Mouse (Mus musculus): ENCODE results near the gene Gm28374. TPM values are rescaled to one million over a fixed set of nuclear protein-coding genes. Genes with fewer than 3 reads are reported as not detected.

Gm28374 gene
- polyA plus RNA-seq, 2 experiments: 0.16 to 0.38 TPM

DNA sequence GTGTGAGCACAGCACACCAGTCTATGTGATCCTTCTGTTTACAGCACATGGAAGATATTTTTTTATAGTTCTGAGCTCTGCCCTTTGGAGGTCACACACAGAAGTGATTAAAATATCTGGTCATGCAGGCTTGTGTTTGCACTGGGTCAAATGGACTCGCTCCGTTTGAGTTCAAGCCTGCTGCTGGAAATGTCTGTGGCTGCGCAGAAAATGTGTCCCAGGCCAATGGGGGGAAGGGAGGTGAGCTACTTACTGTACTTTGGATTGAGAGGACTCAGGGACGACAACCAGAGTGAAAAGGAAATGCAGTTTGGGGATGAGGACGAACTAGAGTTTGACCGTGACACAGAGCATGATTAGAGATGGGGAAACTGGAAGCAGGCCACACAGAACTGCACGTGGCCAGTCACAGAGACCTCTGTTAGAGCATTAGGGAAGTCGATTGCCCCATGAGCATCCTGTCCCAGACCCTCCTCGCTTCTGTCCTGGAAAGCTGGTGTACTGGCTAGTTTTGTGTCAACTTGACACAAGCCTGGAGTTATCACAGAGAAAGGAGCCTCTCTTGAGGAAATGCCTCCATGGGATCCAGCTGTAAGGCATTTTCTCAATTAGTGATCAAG is 46.0 kb downstream of the Gm28374 start:
- no peaks in the 10 kb centered on the region for H3K9me3 ChIP-seq (ENCODE audit: control insufficient read depth, low read length)
- no peaks in the 10 kb centered on the region for H3K27me3 ChIP-seq (ENCODE audit: control insufficient read depth, insufficient read depth, low read length)
- ATAC-seq (ENCODE audit: insufficient read depth) (no peak), DNase-seq (ENCODE audit: low read depth in 3 of 3, low spot score in 3 of 3) (no peak)
- no peak for TF ChIP-seq EP300 (IDR thresholded peaks at IDR 0.05; ENCODE audit: low read depth)
- no peak for TF ChIP-seq CTCF (IDR thresholded peaks at IDR 0.05; ENCODE audit: low read depth)
- H3K4me2 ChIP-seq (ENCODE audit: low read depth): no peak overlapping the region
- H3K4me3 ChIP-seq (ENCODE audit: insufficient read depth in 1 of 2, low read depth in 2 of 2, low read length in 2 of 2): no peak overlapping the region
- no peak overlapping the region for H3K27ac ChIP-seq
- no peaks in the 10 kb centered on the region for H3K36me3 ChIP-seq (replicated peaks; ENCODE audit: control insufficient read depth, insufficient read depth, low read depth)
- WGBS (ENCODE audit: insufficient replicate concordance): 46% methylated on average over 9 of the region's 9 CpGs
- H3K9ac ChIP-seq (replicated peaks): no peak overlapping the region
- peaks cover 0 to 7% of the 10 kb centered on the region in 2 experiments; a peak in 2 of 4 replicates for H3K4me1 ChIP-seq (replicated peaks; ENCODE audit: control insufficient read depth in 2 of 2, insufficient read depth in 2 of 2, low read length in 1 of 2)

DNA sequence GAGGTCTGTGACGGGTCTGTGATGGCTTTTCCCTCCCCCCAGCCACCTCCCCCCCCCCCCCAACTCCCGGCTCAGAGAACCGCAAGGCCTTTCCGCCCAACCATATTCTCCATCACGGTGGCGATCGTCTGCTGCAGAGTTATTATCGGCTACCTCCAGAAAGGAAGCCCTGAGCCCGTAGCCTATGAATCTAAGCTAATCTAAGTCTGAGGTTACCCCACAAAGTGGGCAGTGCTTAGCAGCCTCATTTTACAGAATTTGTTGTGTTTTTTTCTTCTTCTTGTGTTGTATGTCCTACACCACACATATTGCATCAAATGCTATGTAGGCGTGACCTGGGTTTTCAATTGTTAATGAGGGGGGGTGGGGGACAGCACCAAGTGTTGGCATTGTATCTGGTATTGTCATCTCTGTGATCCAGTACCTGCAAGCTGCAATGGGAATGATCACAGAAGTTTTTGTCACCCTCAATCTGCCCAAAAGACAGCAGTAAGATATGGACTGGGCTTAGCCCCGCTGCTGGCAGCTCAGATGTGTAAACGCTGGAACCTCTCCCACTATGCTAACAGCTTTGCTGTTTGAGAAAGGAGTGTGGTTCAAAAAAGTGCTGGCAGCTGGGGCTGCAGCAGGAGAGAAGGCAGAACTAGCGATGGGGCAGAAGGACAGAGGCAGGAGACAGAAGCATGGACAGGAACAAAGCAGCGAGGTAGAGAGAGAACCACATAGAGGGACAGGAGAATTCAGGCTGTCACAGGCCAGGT is 51.4 kb downstream of the Gm28374 start:
- Histone ChIP-seq H3K27me3 (ENCODE audit: control insufficient read depth, insufficient read depth, low read length) (no peaks in the 10 kb centered on the region), H3K9me3 (ENCODE audit: control insufficient read depth, low read length) (no peaks in the 10 kb centered on the region), H3K36me3 (replicated peaks; ENCODE audit: control insufficient read depth, insufficient read depth, low read depth) (no peaks in the 10 kb centered on the region), H3K4me2 (ENCODE audit: low read depth) (no peak overlapping the region), H3K27ac (no peak overlapping the region), H3K9ac (replicated peaks) (no peak overlapping the region), H3K4me1 (replicated peaks; ENCODE audit: control insufficient read depth in 2 of 2, insufficient read depth in 2 of 2, low read length in 1 of 2) (peaks cover 0 to 2% of the 10 kb centered on the region in 2 experiments; a peak in 1 of 4 replicates), H3K4me3 (ENCODE audit: insufficient read depth in 1 of 2, low read depth in 2 of 2, low read length in 2 of 2) (no peak overlapping the region)
- ATAC-seq (ENCODE audit: insufficient read depth) (no peak), DNase-seq (ENCODE audit: low read depth in 3 of 3, low spot score in 3 of 3) (no peak)
- TF ChIP-seq EP300 (IDR thresholded peaks at IDR 0.05; ENCODE audit: low read depth) (no peak), CTCF (IDR thresholded peaks at IDR 0.05; ENCODE audit: low read depth) (no peak)
- WGBS (ENCODE audit: insufficient replicate concordance): 38% methylated on average over 14 of the region's 14 CpGs

DNA sequence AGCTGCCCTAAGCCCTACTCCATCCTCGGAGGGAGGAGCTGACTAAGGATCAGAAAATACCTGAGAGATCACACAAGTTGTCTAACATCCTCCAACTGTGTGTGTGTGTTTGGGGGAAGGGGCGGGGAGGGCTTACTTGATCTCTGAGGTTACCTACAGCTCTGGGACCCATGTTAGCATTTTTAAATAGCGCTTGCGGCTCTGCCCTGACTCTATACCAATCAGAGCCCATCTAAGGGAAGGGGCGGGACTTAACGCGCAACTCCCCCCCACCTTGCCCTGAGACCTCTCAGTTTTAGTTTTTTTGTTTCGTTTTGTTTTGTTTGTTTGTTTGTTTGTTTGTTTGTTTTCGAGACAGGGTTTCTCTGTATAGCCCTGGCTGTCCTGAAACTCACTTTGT is 52.6 kb downstream of the Gm28374 start:
- TF ChIP-seq CTCF (IDR thresholded peaks at IDR 0.05; ENCODE audit: low read depth) (no peak), EP300 (IDR thresholded peaks at IDR 0.05; ENCODE audit: low read depth) (no peak)
- H3K36me3 ChIP-seq (replicated peaks; ENCODE audit: control insufficient read depth, insufficient read depth, low read depth): no peaks in the 10 kb centered on the region
- no peaks in the 10 kb centered on the region for H3K27me3 ChIP-seq (ENCODE audit: control insufficient read depth, insufficient read depth, low read length)
- H3K4me3 ChIP-seq (ENCODE audit: insufficient read depth in 1 of 2, low read depth in 2 of 2, low read length in 2 of 2): no peak overlapping the region
- 0 out of 4 replicates have a peak, but pooled peaks cover 0 to 2% of the 10 kb centered on the region in 2 experiments for H3K4me1 ChIP-seq (replicated peaks; ENCODE audit: control insufficient read depth in 2 of 2, insufficient read depth in 2 of 2, low read length in 1 of 2)
- H3K9me3 ChIP-seq (ENCODE audit: control insufficient read depth, low read length): no peaks in the 10 kb centered on the region
- H3K27ac ChIP-seq: no peak overlapping the region
- H3K4me2 ChIP-seq (ENCODE audit: low read depth): no peak overlapping the region
- H3K9ac ChIP-seq (replicated peaks): no peak overlapping the region
- DNase-seq (ENCODE audit: low read depth in 3 of 3, low spot score in 3 of 3) (no peak), ATAC-seq (ENCODE audit: insufficient read depth) (no peak)
- 70% methylated on average over 9 of the region's 9 CpGs for WGBS (ENCODE audit: insufficient replicate concordance)

DNA sequence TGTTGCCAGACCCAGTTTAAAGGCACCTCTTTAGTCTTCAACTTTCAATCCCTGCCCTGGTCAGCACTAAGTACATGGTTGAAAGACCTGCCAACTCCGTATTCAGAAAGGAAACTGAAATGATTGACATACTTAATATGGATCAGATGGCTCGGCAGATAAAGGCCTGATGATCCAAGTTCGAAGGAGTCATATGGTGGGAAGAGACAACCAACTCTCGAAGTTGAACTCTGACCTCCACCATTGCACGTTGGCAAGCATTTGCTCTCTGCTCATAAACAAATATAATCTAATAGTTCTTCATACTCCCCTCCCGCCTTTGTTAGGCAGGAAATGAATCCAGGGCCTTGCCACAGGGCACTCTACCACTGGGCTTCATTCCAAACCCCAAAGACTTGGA is 53.1 kb downstream of the Gm28374 start:
- Histone ChIP-seq H3K4me2 (ENCODE audit: low read depth) (no peak overlapping the region), H3K9me3 (ENCODE audit: control insufficient read depth, low read length) (no peaks in the 10 kb centered on the region), H3K36me3 (replicated peaks; ENCODE audit: control insufficient read depth, insufficient read depth, low read depth) (no peaks in the 10 kb centered on the region), H3K27ac (no peak overlapping the region), H3K27me3 (ENCODE audit: control insufficient read depth, insufficient read depth, low read length) (no peaks in the 10 kb centered on the region), H3K4me3 (ENCODE audit: insufficient read depth in 1 of 2, low read depth in 2 of 2, low read length in 2 of 2) (no peak overlapping the region), H3K9ac (replicated peaks) (no peak overlapping the region), H3K4me1 (replicated peaks; ENCODE audit: control insufficient read depth in 2 of 2, insufficient read depth in 2 of 2, low read length in 1 of 2) (0 out of 4 replicates have a peak, but pooled peaks cover 0 to 2% of the 10 kb centered on the region in 2 experiments)
- WGBS (ENCODE audit: insufficient replicate concordance): 67% methylated on average over 6 of the region's 6 CpGs
- ATAC-seq (ENCODE audit: insufficient read depth) (no peak), DNase-seq (ENCODE audit: low read depth in 3 of 3, low spot score in 3 of 3) (no peak)
- TF ChIP-seq CTCF (IDR thresholded peaks at IDR 0.05; ENCODE audit: low read depth): no peak
- no peak for TF ChIP-seq EP300 (IDR thresholded peaks at IDR 0.05; ENCODE audit: low read depth)

Small RNAs within 50 kb of the gene (microRNA-seq; reads per million reads assigned to microRNA genes)
- not detected for gene Mir6988

Other genes starting within 250 kb of the Gm28374 start
- 5.9 and 6.7 TPM in 2 replicates for gene Frmd8, start 207.0 kb downstream of the Gm28374 start, polyA plus RNA-seq (2012; rRNA removed)
- gene Frmd8, start 207.0 kb downstream of the Gm28374 start, polyA plus RNA-seq (2014; fragmentation: Nextera tagmentation; extraction: Ambion mirVana): 6.6 and 8.4 TPM in 2 replicates
- 5.3 and 5.8 TPM in 2 replicates for gene Slc25a45, start 204.4 kb downstream of the Gm28374 start, polyA plus RNA-seq (2012; rRNA removed)
- 3.2 and 4.6 TPM in 2 replicates for gene Slc25a45, start 204.4 kb downstream of the Gm28374 start, polyA plus RNA-seq (2014; fragmentation: Nextera tagmentation; extraction: Ambion mirVana)
- 2.2 and 2.4 TPM in 2 replicates for gene Tigd3, start 188.1 kb downstream of the Gm28374 start, polyA plus RNA-seq (2012; rRNA removed)
- gene Tigd3, start 188.1 kb downstream of the Gm28374 start, polyA plus RNA-seq (2014; fragmentation: Nextera tagmentation; extraction: Ambion mirVana): 1.1 TPM in 2 replicates
- gene Dpf2, start 169.2 kb downstream of the Gm28374 start, polyA plus RNA-seq (2012; rRNA removed): 35.3 and 36.0 TPM in 2 replicates
- gene Dpf2, start 169.2 kb downstream of the Gm28374 start, polyA plus RNA-seq (2014; fragmentation: Nextera tagmentation; extraction: Ambion mirVana): 45.1 and 54.5 TPM in 2 replicates
- 2.2 and 2.3 TPM in 2 replicates for gene Cdc42ep2, start 157.4 kb downstream of the Gm28374 start, polyA plus RNA-seq (2012; rRNA removed)
- gene Cdc42ep2, start 157.4 kb downstream of the Gm28374 start, polyA plus RNA-seq (2014; fragmentation: Nextera tagmentation; extraction: Ambion mirVana): 1.6 and 2.1 TPM in 2 replicates
- 60.9 and 66.4 TPM in 2 replicates for gene Pola2, start 118.1 kb downstream of the Gm28374 start, polyA plus RNA-seq (2012; rRNA removed)
- gene Pola2, start 118.1 kb downstream of the Gm28374 start, polyA plus RNA-seq (2014; fragmentation: Nextera tagmentation; extraction: Ambion mirVana): 63.0 and 68.1 TPM in 2 replicates
- not detected in 2 replicates for gene Slc22a20, start 96.1 kb downstream of the Gm28374 start, polyA plus RNA-seq (2012; rRNA removed)
- 0.08 TPM in 1 of 2 replicates, not detected in the other for gene Slc22a20, start 96.1 kb downstream of the Gm28374 start, polyA plus RNA-seq (2014; fragmentation: Nextera tagmentation; extraction: Ambion mirVana)
- gene Capn1, start 66.4 kb downstream of the Gm28374 start, polyA plus RNA-seq (2012; rRNA removed): 25.4 and 28.0 TPM in 2 replicates
- gene Capn1, start 66.4 kb downstream of the Gm28374 start, polyA plus RNA-seq (2014; fragmentation: Nextera tagmentation; extraction: Ambion mirVana): 25.6 and 28.7 TPM in 2 replicates
- 11.5 and 13.2 TPM in 2 replicates for gene Syvn1, start 35.7 kb downstream of the Gm28374 start, polyA plus RNA-seq (2012; rRNA removed)
- 9.7 and 12.6 TPM in 2 replicates for gene Syvn1, start 35.7 kb downstream of the Gm28374 start, polyA plus RNA-seq (2014; fragmentation: Nextera tagmentation; extraction: Ambion mirVana)
- 22.0 and 29.6 TPM in 2 replicates for gene Mrpl49, start 24.5 kb downstream of the Gm28374 start, polyA plus RNA-seq (2012; rRNA removed)
- gene Mrpl49, start 24.5 kb downstream of the Gm28374 start, polyA plus RNA-seq (2014; fragmentation: Nextera tagmentation; extraction: Ambion mirVana): 43.7 and 48.2 TPM in 2 replicates
- 853 and 969 TPM in 2 replicates for gene Fau, start 24.4 kb downstream of the Gm28374 start, polyA plus RNA-seq (2012; rRNA removed)
- gene Fau, start 24.4 kb downstream of the Gm28374 start, polyA plus RNA-seq (2014; fragmentation: Nextera tagmentation; extraction: Ambion mirVana): 593 and 639 TPM in 2 replicates
- gene Znhit2, start 21.1 kb downstream of the Gm28374 start, polyA plus RNA-seq (2012; rRNA removed): 15.8 and 17.9 TPM in 2 replicates
- 19.3 and 20.4 TPM in 2 replicates for gene Znhit2, start 21.1 kb downstream of the Gm28374 start, polyA plus RNA-seq (2014; fragmentation: Nextera tagmentation; extraction: Ambion mirVana)
- 35.9 and 43.4 TPM in 2 replicates for gene Tm7sf2, start 13.9 kb downstream of the Gm28374 start, polyA plus RNA-seq (2012; rRNA removed)
- 35.0 and 35.7 TPM in 2 replicates for gene Tm7sf2, start 13.9 kb downstream of the Gm28374 start, polyA plus RNA-seq (2014; fragmentation: Nextera tagmentation; extraction: Ambion mirVana)
- gene Vps51, start 5.0 kb downstream of the Gm28374 start, polyA plus RNA-seq (2012; rRNA removed): 20.7 and 21.9 TPM in 2 replicates
- gene Vps51, start 5.0 kb downstream of the Gm28374 start, polyA plus RNA-seq (2014; fragmentation: Nextera tagmentation; extraction: Ambion mirVana): 19.9 and 23.3 TPM in 2 replicates
- gene Tmem262, start 2.2 kb downstream of the Gm28374 start, polyA plus RNA-seq (2012; rRNA removed): not detected in 2 replicates
- gene Tmem262, start 2.2 kb downstream of the Gm28374 start, polyA plus RNA-seq (2014; fragmentation: Nextera tagmentation; extraction: Ambion mirVana): not detected in 2 replicates
- gene Zfpl1, start 2.7 kb upstream of the Gm28374 start, polyA plus RNA-seq (2012; rRNA removed): 20.8 and 24.1 TPM in 2 replicates
- gene Zfpl1, start 2.7 kb upstream of the Gm28374 start, polyA plus RNA-seq (2014; fragmentation: Nextera tagmentation; extraction: Ambion mirVana): 18.1 and 20.4 TPM in 2 replicates
- gene Cdca5, start 2.7 kb upstream of the Gm28374 start, polyA plus RNA-seq (2012; rRNA removed): 17.6 and 23.1 TPM in 2 replicates
- 30.9 and 33.7 TPM in 2 replicates for gene Cdca5, start 2.7 kb upstream of the Gm28374 start, polyA plus RNA-seq (2014; fragmentation: Nextera tagmentation; extraction: Ambion mirVana)
- 0.68 TPM in 1 of 2 replicates, not detected in the other for gene AC131692.1, start 12.2 kb upstream of the Gm28374 start, polyA plus RNA-seq (2012; rRNA removed)
- 0.22 TPM in 1 of 2 replicates, not detected in the other for gene AC131692.1, start 12.2 kb upstream of the Gm28374 start, polyA plus RNA-seq (2014; fragmentation: Nextera tagmentation; extraction: Ambion mirVana)
- gene Naaladl1, start 23.5 kb upstream of the Gm28374 start, polyA plus RNA-seq (2012; rRNA removed): 4.3 and 6.4 TPM in 2 replicates
- gene Naaladl1, start 23.5 kb upstream of the Gm28374 start, polyA plus RNA-seq (2014; fragmentation: Nextera tagmentation; extraction: Ambion mirVana): 1.1 and 1.9 TPM in 2 replicates
- 18.4 and 25.5 TPM in 2 replicates for gene Sac3d1, start 36.4 kb upstream of the Gm28374 start, polyA plus RNA-seq (2012; rRNA removed)
- gene Sac3d1, start 36.4 kb upstream of the Gm28374 start, polyA plus RNA-seq (2014; fragmentation: Nextera tagmentation; extraction: Ambion mirVana): 22.7 and 22.9 TPM in 2 replicates
- 39.6 and 41.8 TPM in 2 replicates for gene Snx15, start 46.0 kb upstream of the Gm28374 start, polyA plus RNA-seq (2012; rRNA removed)
- gene Snx15, start 46.0 kb upstream of the Gm28374 start, polyA plus RNA-seq (2014; fragmentation: Nextera tagmentation; extraction: Ambion mirVana): 42.2 and 46.2 TPM in 2 replicates
- gene Batf2, start 58.7 kb upstream of the Gm28374 start, polyA plus RNA-seq (2012; rRNA removed): 0.35 and 0.57 TPM in 2 replicates
- gene Batf2, start 58.7 kb upstream of the Gm28374 start, polyA plus RNA-seq (2014; fragmentation: Nextera tagmentation; extraction: Ambion mirVana): 0.09 TPM in 1 of 2 replicates, not detected in the other
- 26.1 and 32.8 TPM in 2 replicates for gene Arl2, start 59.3 kb upstream of the Gm28374 start, polyA plus RNA-seq (2012; rRNA removed)
- gene Arl2, start 59.3 kb upstream of the Gm28374 start, polyA plus RNA-seq (2014; fragmentation: Nextera tagmentation; extraction: Ambion mirVana): 22.4 and 27.5 TPM in 2 replicates
- gene Majin, start 102.1 kb upstream of the Gm28374 start, polyA plus RNA-seq (2012; rRNA removed): not detected in 2 replicates
- not detected in 2 replicates for gene Majin, start 102.1 kb upstream of the Gm28374 start, polyA plus RNA-seq (2014; fragmentation: Nextera tagmentation; extraction: Ambion mirVana)
- not detected in 2 replicates for gene Gpha2, start 144.1 kb upstream of the Gm28374 start, polyA plus RNA-seq (2012; rRNA removed)
- not detected in 2 replicates for gene Gpha2, start 144.1 kb upstream of the Gm28374 start, polyA plus RNA-seq (2014; fragmentation: Nextera tagmentation; extraction: Ambion mirVana)
- 3.2 TPM in 2 replicates for gene Ppp2r5b, start 153.6 kb upstream of the Gm28374 start, polyA plus RNA-seq (2012; rRNA removed)
- 2.4 and 2.5 TPM in 2 replicates for gene Ppp2r5b, start 153.6 kb upstream of the Gm28374 start, polyA plus RNA-seq (2014; fragmentation: Nextera tagmentation; extraction: Ambion mirVana)
- gene Atg2a, start 159.4 kb upstream of the Gm28374 start, polyA plus RNA-seq (2012; rRNA removed): 5.0 and 5.4 TPM in 2 replicates
- 4.1 and 4.4 TPM in 2 replicates for gene Atg2a, start 159.4 kb upstream of the Gm28374 start, polyA plus RNA-seq (2014; fragmentation: Nextera tagmentation; extraction: Ambion mirVana)
- gene Ehd1, start 194.5 kb upstream of the Gm28374 start, polyA plus RNA-seq (2012; rRNA removed): 65.3 and 81.6 TPM in 2 replicates
- gene Ehd1, start 194.5 kb upstream of the Gm28374 start, polyA plus RNA-seq (2014; fragmentation: Nextera tagmentation; extraction: Ambion mirVana): 38.0 and 49.6 TPM in 2 replicates
- 2.0 and 2.1 TPM in 2 replicates for gene Cdc42bpg, start 224.2 kb upstream of the Gm28374 start, polyA plus RNA-seq (2012; rRNA removed)
- 0.32 and 0.33 TPM in 2 replicates for gene Cdc42bpg, start 224.2 kb upstream of the Gm28374 start, polyA plus RNA-seq (2014; fragmentation: Nextera tagmentation; extraction: Ambion mirVana)

All from liver, embryonic 14.5 days (tissue).